Mouse (Mus musculus) liver, adult 2 months (tissue): ENCODE measurements around the gene Grik5.

Experiments used
- CTCF ChIP-seq: fragments of 200-500 bp; IDR thresholded peaks from 2 replicates; pipeline ENCODE4 v1.5.1; 2011; ENCODE audit warnings: low read depth, low read length, control low read depth
- POLR2A ChIP-seq: fragments of 200-500 bp; IDR thresholded peaks from 2 replicates; pipeline ENCODE4 v1.6.1; 2011; ENCODE audit warnings: low read length, control low read depth; ENCODE audit not compliant: insufficient read depth; ENCODE audit errors: extremely low read depth

DNA sequence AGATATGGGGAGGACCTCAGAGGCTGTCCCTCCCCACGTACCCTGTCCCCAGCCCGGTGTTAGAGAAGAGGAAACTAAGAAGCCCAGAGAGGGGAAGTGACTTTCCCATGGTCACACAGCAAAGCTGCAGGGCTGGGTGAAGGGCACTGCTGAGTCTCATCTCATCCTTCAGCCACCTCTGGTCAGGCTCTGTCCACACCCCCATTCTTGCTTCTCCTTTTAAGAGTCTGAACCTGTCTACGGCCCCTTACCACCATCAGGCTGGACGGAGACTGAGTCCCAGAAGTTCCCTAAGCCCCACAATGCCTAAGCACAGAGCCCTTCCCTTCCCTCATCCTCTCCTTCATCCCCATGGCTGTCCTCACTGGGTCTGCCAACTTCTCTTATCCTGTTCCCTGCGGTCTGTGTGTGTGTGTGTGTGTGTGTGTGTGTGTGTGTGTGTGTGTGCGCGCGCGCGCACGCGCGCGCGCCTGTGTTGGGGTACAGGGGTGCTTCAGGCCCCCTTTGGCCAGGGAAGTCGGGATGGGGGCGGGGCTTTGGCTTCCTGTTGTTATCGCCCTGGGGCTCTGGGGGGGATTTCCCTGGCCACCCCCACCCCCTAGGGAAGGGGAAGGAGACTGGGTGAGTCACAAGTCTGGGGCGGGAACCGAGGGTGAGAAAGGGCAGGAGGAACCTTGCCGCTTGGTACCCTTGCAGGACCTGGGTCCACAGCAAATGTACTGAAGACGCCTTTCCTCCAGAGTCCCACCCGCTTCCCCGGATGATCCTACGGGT lies 48.1 kb upstream of the Grik5 start:
- TF ChIP-seq CTCF = no peak
- TF ChIP-seq POLR2A = no peak
